8 mouse cellular contexts compared by ENCODE assay signal in genomic region chr4:47352061-47352661, GRCm38 (mm10). TPM values are rescaled to one million over a fixed set of nuclear protein-coding genes. Genes with fewer than 3 reads are reported as not detected.
DNase-seq lines count a peak whose midpoint lies in the region; ATAC-seq and TF ChIP-seq lines count a peak whose summit lies in the region.

No protein-coding gene starts in this region.

- no peak for TF ChIP-seq CTCF in ES-Bruce4 (IDR thresholded peaks at IDR 0.05; ENCODE audit: low read depth, low read length)
- no peak for TF ChIP-seq CTCF in forebrain, postnatal 0 days (IDR thresholded peaks at IDR 0.05; ENCODE audit: low read depth)
- TF ChIP-seq CTCF in liver, postnatal 0 days (IDR thresholded peaks at IDR 0.05; ENCODE audit: low read depth) = no peak

- peak overlapping the region; percentile 19 for H3K9ac ChIP-seq in ES-Bruce4 (ENCODE audit: low read depth, poor library complexity, severe bottlenecking)
- peak overlapping the region; percentile 80 for H3K9ac ChIP-seq in forebrain, postnatal 0 days
- peak overlapping the region; percentile 71 for H3K9ac ChIP-seq in liver, postnatal 0 days (replicated peaks)

- peak; percentile 10 to 26 for DNase-seq in cerebellum, adult 18-20 months
- peak; percentile 64 for DNase-seq in forebrain, postnatal 0 days
- peak; percentile 57 for DNase-seq in heart, postnatal 4 days
- peak; percentile 74 to 87 for DNase-seq in layer of hippocampus, adult 18-20 months (ENCODE audit: low spot score in 2 of 2)
- peak; percentile 46 for DNase-seq in liver, postnatal 0 days
- peak; percentile 16 for DNase-seq in ovary, adult 18-20 months (ENCODE audit: low spot score)
- DNase-seq in urinary bladder, postnatal 10 days (ENCODE audit: low spot score) = peak; percentile 27

- 2% methylated on average over 32 of the region's 32 CpGs for WGBS in forebrain, postnatal 0 days
- 2% methylated on average over 32 of the region's 32 CpGs for WGBS in liver, postnatal 0 days (ENCODE audit: insufficient replicate concordance)

- TF ChIP-seq POLR2A in ES-Bruce4 (IDR thresholded peaks at IDR 0.05; ENCODE audit: insufficient read depth, low read length) = no peak

- H3K4me3 ChIP-seq in ES-Bruce4 (ENCODE audit: low read depth, low read length) = peak overlapping the region; percentile 83
- peak overlapping the region; percentile 87 for H3K4me3 ChIP-seq in forebrain, postnatal 0 days (ENCODE audit: low read depth, low read length)
- peak overlapping the region; percentile 95 for H3K4me3 ChIP-seq in liver, postnatal 0 days (ENCODE audit: low read depth, low read length)

- ATAC-seq in forebrain, postnatal 0 days = peak; percentile 5; the same call in 1 of the 2 replicates
- ATAC-seq in liver, postnatal 0 days = no peak

- H3K4me1 ChIP-seq in ES-Bruce4 (ENCODE audit: control insufficient read depth, insufficient read depth, low read length) = peaks cover 3% of the 10 kb centered on the region
- peaks cover 6% of the 10 kb centered on the region for H3K4me1 ChIP-seq in forebrain, postnatal 0 days (ENCODE audit: insufficient read depth)
- H3K4me1 ChIP-seq in liver, postnatal 0 days (ENCODE audit: insufficient read depth) = peaks cover 19% of the 10 kb centered on the region

- peak overlapping the region; percentile 94 for H3K4me2 ChIP-seq in forebrain, postnatal 0 days (ENCODE audit: low read depth)
- H3K4me2 ChIP-seq in liver, postnatal 0 days (ENCODE audit: low read depth, low read length) = peak overlapping the region; percentile 100

- H3K27me3 ChIP-seq in ES-Bruce4 (ENCODE audit: control insufficient read depth, insufficient read depth, low read length, poor library complexity, severe bottlenecking) = 0 out of 2 replicates have a peak, but pooled peaks cover 3% of the 10 kb centered on the region
- H3K27me3 ChIP-seq in forebrain, postnatal 0 days (ENCODE audit: insufficient read depth, low read length) = no peaks in the 10 kb centered on the region
- no peaks in the 10 kb centered on the region for H3K27me3 ChIP-seq in liver, postnatal 0 days (ENCODE audit: insufficient read depth, low read length)

- no peak for TF ChIP-seq EP300 in ES-Bruce4 (IDR thresholded peaks at IDR 0.05; ENCODE audit: insufficient read depth, low read depth, low read length)
- no peak for TF ChIP-seq EP300 in liver, postnatal 0 days (IDR thresholded peaks at IDR 0.05; ENCODE audit: low read depth)

- H3K36me3 ChIP-seq in ES-Bruce4 (ENCODE audit: control insufficient read depth, insufficient read depth, low read length, poor library complexity, severe bottlenecking) = no peaks in the 10 kb centered on the region
- no peaks in the 10 kb centered on the region for H3K36me3 ChIP-seq in forebrain, postnatal 0 days (ENCODE audit: insufficient read depth)
- no peaks in the 10 kb centered on the region for H3K36me3 ChIP-seq in liver, postnatal 0 days (replicated peaks; ENCODE audit: insufficient read depth, low read length)

- H3K27ac ChIP-seq in ES-Bruce4 (ENCODE audit: insufficient read depth, low read length) = no peak overlapping the region
- peak overlapping the region; percentile 85 for H3K27ac ChIP-seq in forebrain, postnatal 0 days (ENCODE audit: low read depth, low read length)
- peak overlapping the region; percentile 35; the same call in 1 of the 2 replicates for H3K27ac ChIP-seq in liver, postnatal 0 days (ENCODE audit: low read depth)

- no peaks in the 10 kb centered on the region for H3K9me3 ChIP-seq in ES-Bruce4 (replicated peaks; ENCODE audit: control insufficient read depth, insufficient read depth, low read length, poor library complexity, severe bottlenecking)
- no peaks in the 10 kb centered on the region for H3K9me3 ChIP-seq in forebrain, postnatal 0 days (ENCODE audit: low read length)
- no peaks in the 10 kb centered on the region for H3K9me3 ChIP-seq in liver, postnatal 0 days (ENCODE audit: low read length)

RNA-seq across cellular contexts. Expression of gene Tgfbr1, which starts 0.9 kb away (rescaled TPM):
- polyA plus RNA-seq in ES-Bruce4 (2011; ENCODE audit: insufficient read depth, insufficient read length, low read depth, missing spikeins) = 19.5 and 20.7 TPM in 2 replicates
- total RNA-seq in forebrain, postnatal 0 days (2014; rRNA removed) = 46.9 and 47.5 TPM in 2 replicates
- 13.9 and 16.8 TPM in 2 replicates for polyA plus RNA-seq in forebrain, postnatal 0 days (2015; fragmentation: Nextera tagmentation; extraction: Ambion mirVana)
- total RNA-seq in heart, postnatal 4 days (2021) = 10 to 100 TPM; 24.4 to 25.5 TPM
- 10 to 100 TPM; 21.3 to 22.7 TPM for total RNA-seq in layer of hippocampus, adult 18-20 months (2021)
- polyA plus RNA-seq in liver, postnatal 0 days (2015; fragmentation: Nextera tagmentation; extraction: Ambion mirVana) = 3.7 and 5.2 TPM in 2 replicates

Comparison
In these comparisons a context has a peak if more than half of its experiments do, and no peak if none do; other contexts are left out.
1. H3K9ac ChIP-seq: peak in every context shown above with its lines; median percentile 80 in forebrain, postnatal 0 days; 71 in liver, postnatal 0 days; 19 in ES-Bruce4.
2. DNase-seq: peak in every context shown above with its lines; median percentile 80 in layer of hippocampus, adult 18-20 months; 64 in forebrain, postnatal 0 days; 57 in heart, postnatal 4 days; 46 in liver, postnatal 0 days; 27 in urinary bladder, postnatal 10 days; 18 in cerebellum, adult 18-20 months; 16 in ovary, adult 18-20 months.